Mouse (Mus musculus) CH12.LX (cell line): Measurements from ENCODE around the gene Mrps7.

ENCODE experiments used
- CHD2 ChIP-seq: IDR thresholded peaks from 2 replicates; pipeline ENCODE4 v1.6.1; 2011; ENCODE audit warnings: low read length, improper control_type of control experiment
- CTCF ChIP-seq, 2 experiments: IDR thresholded peaks in 1 of 2; conservative IDR thresholded peaks in 1 of 2; 2 replicates each; pipeline ENCODE4 v1.5.1; 2011 to 2012; ENCODE audit warnings: low read depth in 2 of 2, low read length in 2 of 2, improper control_type of control experiment in 1 of 2, inconsistent platforms in 1 of 2, mild to moderate bottlenecking in 1 of 2, moderate library complexity in 1 of 2
- MXI1 ChIP-seq: IDR thresholded peaks from 2 replicates; pipeline ENCODE4 v1.6.1; 2011; ENCODE audit warnings: mild to moderate bottlenecking, low read depth, low read length, improper control_type of control experiment
- POLR2A ChIP-seq: IDR thresholded peaks from 2 replicates; pipeline ENCODE4 v1.6.1; 2011; ENCODE audit warnings: low read depth, mild to moderate bottlenecking, improper control_type of control experiment, low read length
- UBTF ChIP-seq: IDR thresholded peaks from 2 replicates; pipeline ENCODE4 v1.6.1; 2012; ENCODE audit warnings: low read depth, mild to moderate bottlenecking, inconsistent platforms, low read length, improper control_type of control experiment, moderate library complexity

GRCm38 (mm10) chr11:115628465-115629101 is 24.9 kb downstream of the Mrps7 start:
- no peak for TF ChIP-seq CTCF (conservative IDR thresholded peaks at IDR 0.05 in 1 of 2, IDR thresholded peaks at IDR 0.05 in 1 of 2; ENCODE audit: low read depth in 2 of 2, low read length in 2 of 2)
- TF ChIP-seq CHD2 = no peak
- TF ChIP-seq UBTF = no peak
- TF ChIP-seq POLR2A = no peak
- TF ChIP-seq MXI1 = no peak
